Mouse (Mus musculus) kidney, postnatal 0 days (tissue): ENCODE measurements at regions not wholly inside any gene's neighbourhood (a gene's known extent, or its start where the extent isn't known, plus 50 kb on each side); places are given as distances from the start of the nearest gene placed in this dataset.

Experiments
- ATAC-seq: fragments of 200-750 bp; cut with Nextera tagmentation; replicated peaks from 2 replicates; pipeline ENCODE4 v1.8.0; 2017; ENCODE audit warnings: low read depth, moderate number of reproducible peaks, moderate TSS enrichment, moderate library complexity; ENCODE audit not compliant: low FRiP score
- DNase-seq: peaks from one replicate; pipeline ENCODE4 v3.0.0-alpha.2; 2016; ENCODE audit warnings: low spot score
- H3K27ac ChIP-seq: fragments of 300-500 bp; sonication (generic); 2 replicates; pipeline ENCODE4 v1.5.1; 2014; ENCODE audit warnings: mild to moderate bottlenecking
- H3K27me3 ChIP-seq: fragments of 300-500 bp; sonication (generic); 2 replicates; pipeline ENCODE4 v1.6.1; 2014; ENCODE audit warnings: low read length, mixed read lengths; ENCODE audit not compliant: insufficient read depth
- H3K36me3 ChIP-seq: fragments of 300-500 bp; sonication (generic); 2 replicates; pipeline ENCODE4 v1.6.1; 2014; ENCODE audit warnings: low read length, mixed read lengths; ENCODE audit not compliant: insufficient read depth
- H3K4me1 ChIP-seq: fragments of 300-500 bp; sonication (generic); replicated peaks from 2 replicates; pipeline ENCODE4 v1.6.1; 2014; ENCODE audit warnings: antibody characterized with exemption, low read length, mixed read lengths; ENCODE audit not compliant: insufficient read depth
- H3K4me2 ChIP-seq: fragments of 300-500 bp; sonication (generic); 2 replicates; pipeline ENCODE4 v1.6.1; 2014; ENCODE audit warnings: mild to moderate bottlenecking, low read length, moderate library complexity, mixed read lengths
- H3K4me3 ChIP-seq: fragments of 300-500 bp; sonication (generic); replicated peaks from 2 replicates; pipeline ENCODE4 v1.5.1; 2014; ENCODE audit warnings: low read depth, low read length
- H3K9ac ChIP-seq: fragments of 300-500 bp; sonication (generic); 2 replicates; pipeline ENCODE4 v1.6.1; 2014; ENCODE audit warnings: low read depth, low read length
- H3K9me3 ChIP-seq: fragments of 300-500 bp; sonication (generic); replicated peaks from 2 replicates; pipeline ENCODE4 v1.6.1; 2016; ENCODE audit warnings: low read length, inconsistent platforms, mixed read lengths
- CTCF ChIP-seq: IDR thresholded peaks from 2 replicates; pipeline ENCODE4 v1.5.1; 2016; ENCODE audit warnings: antibody characterized with exemption, low read depth, mild to moderate bottlenecking, moderate library complexity
- WGBS: fragments of 180-500 bp; shearing (Covaris S2); extraction: QIAGEN DNeasy Blood & Tissue Kit; methylation state at CpG from one replicate; pipeline ENCODE4 v1.1.7; 2014; 5-methylcytosine and 5-hydroxymethylcytosine counted together

DNA sequence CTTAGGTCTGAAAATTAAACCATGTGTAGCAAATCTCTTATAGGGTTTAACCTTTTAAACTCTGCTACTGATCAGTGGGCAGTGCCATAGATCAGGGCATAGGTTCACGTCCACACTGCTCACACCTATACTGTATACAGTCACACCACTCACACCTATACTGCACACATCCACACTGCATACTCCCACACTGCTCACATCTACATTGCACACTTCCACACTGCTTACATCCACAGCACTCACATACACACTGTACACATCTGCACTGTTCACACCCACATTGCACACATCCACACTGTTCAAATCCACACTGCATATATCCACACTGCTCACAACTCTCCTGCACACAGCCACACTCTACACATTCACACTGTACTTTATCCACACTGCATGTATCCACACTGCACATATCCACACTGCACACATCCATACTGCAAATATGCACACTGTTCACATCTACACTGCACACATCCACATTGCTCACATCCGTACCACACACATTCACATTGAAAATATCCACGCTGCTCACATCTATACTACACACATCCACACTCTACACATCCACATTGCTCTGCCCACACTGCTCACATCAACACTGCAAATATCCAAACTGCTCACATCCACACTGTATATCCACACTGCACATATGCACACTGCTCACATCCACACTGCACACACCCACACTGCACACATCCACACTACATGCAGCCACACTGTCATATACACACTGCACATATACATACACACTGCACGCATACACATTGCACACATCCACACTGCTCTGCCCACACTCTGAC is 209.7 kb upstream of the Arpp21 start:
- Histone ChIP-seq H3K4me2 (no peak overlapping the region), H3K27ac (no peak overlapping the region), H3K4me3 (no peak overlapping the region), H3K9me3 (no peaks in the 10 kb centered on the region), H3K27me3 (no peaks in the 10 kb centered on the region), H3K4me1 (no peaks in the 10 kb centered on the region), H3K9ac (no peak overlapping the region), H3K36me3 (no peaks in the 10 kb centered on the region)
- DNase-seq (no peak), ATAC-seq (no peak)
- no peak for TF ChIP-seq CTCF
- 93% methylated on average over 4 of the region's 4 CpGs for WGBS

DNA sequence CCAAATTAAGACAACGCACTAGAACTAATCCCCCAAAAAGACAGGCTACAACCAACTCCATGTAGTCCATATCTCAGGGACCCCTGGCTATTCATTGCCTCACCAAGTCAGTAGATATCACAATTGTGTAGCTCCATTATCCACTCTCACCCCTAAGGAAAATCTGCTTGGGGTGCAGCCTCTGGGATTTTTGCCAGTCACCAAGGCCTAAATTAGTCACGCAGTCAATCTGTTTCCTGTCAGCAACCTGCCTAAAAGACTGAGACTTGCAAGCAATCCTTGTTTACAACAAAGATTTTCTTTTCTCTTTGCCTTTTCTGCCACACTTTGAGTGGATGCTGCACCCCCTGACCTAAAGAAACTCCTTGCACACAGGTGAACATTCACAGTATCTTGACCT is 208.5 kb upstream of the Arpp21 start:
- 80% methylated on average over 2 of the region's 2 CpGs for WGBS
- no peaks in the 10 kb centered on the region for H3K4me1 ChIP-seq
- DNase-seq, result no peak
- no peak overlapping the region for H3K9ac ChIP-seq
- no peak overlapping the region for H3K4me2 ChIP-seq
- no peaks in the 10 kb centered on the region for H3K27me3 ChIP-seq
- H3K9me3 ChIP-seq, result no peaks in the 10 kb centered on the region
- no peaks in the 10 kb centered on the region for H3K36me3 ChIP-seq
- no peak for ATAC-seq
- H3K4me3 ChIP-seq, result no peak overlapping the region
- no peak for TF ChIP-seq CTCF
- H3K27ac ChIP-seq, result no peak overlapping the region

DNA sequence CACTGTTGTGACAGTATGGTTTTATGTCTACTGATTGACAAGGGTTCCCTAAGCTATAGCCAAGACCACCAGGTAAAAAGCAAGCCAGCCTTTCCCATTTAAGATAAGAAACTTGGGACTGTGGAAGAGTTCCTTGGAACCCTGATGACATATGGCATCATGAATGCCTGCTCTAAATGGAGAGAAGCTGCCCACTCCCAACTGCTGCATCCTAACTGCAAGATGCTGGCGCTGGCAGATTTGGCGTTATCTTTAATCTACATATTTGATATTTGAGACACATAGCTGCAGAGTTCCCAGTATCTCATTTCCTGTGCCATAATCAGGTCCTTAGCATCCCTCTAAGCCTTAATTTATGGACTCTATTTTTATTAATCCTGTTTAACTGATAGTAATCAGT is 200.4 kb upstream of the Arpp21 start:
- no peaks in the 10 kb centered on the region for H3K9me3 ChIP-seq
- H3K27ac ChIP-seq, result no peak overlapping the region
- WGBS, result 89% methylated on average over 2 of the region's 2 CpGs
- no peak overlapping the region for H3K9ac ChIP-seq
- DNase-seq, result no peak
- ATAC-seq, result no peak
- no peaks in the 10 kb centered on the region for H3K36me3 ChIP-seq
- H3K4me3 ChIP-seq, result no peak overlapping the region
- no peak for TF ChIP-seq CTCF
- no peaks in the 10 kb centered on the region for H3K4me1 ChIP-seq
- H3K27me3 ChIP-seq, result no peaks in the 10 kb centered on the region
- no peak overlapping the region for H3K4me2 ChIP-seq

GRCm38 (mm10) chr9:112431920-112432437 is 196.2 kb upstream of the Arpp21 start:
- no peaks in the 10 kb centered on the region for H3K9me3 ChIP-seq
- no peaks in the 10 kb centered on the region for H3K36me3 ChIP-seq
- no peak overlapping the region for H3K4me3 ChIP-seq
- no peak for TF ChIP-seq CTCF
- H3K27ac ChIP-seq, result no peak overlapping the region
- H3K27me3 ChIP-seq, result no peaks in the 10 kb centered on the region
- no peak overlapping the region for H3K4me2 ChIP-seq
- no peak overlapping the region for H3K9ac ChIP-seq
- DNase-seq (no peak), ATAC-seq (no peak)
- 83% methylated on average over 4 of the region's 4 CpGs for WGBS
- H3K4me1 ChIP-seq, result no peaks in the 10 kb centered on the region

- H3K27me3 ChIP-seq, result no peaks in the 10 kb centered on the region
- no peaks in the 10 kb centered on the region for H3K9me3 ChIP-seq
- H3K4me1 ChIP-seq, result no peaks in the 10 kb centered on the region
- no peak overlapping the region for H3K4me2 ChIP-seq
- DNase-seq, result no peak
- no peak overlapping the region for H3K27ac ChIP-seq
- 59% methylated on average over 3 of the region's 3 CpGs for WGBS
- TF ChIP-seq CTCF, result no peak
- H3K4me3 ChIP-seq, result no peak overlapping the region
- H3K9ac ChIP-seq, result no peak overlapping the region
- no peak for ATAC-seq
- no peaks in the 10 kb centered on the region for H3K36me3 ChIP-seq
These were observed 193.5 kb upstream of the Arpp21 start for GRCm38 (mm10) chr9:112429196-112429595.

GRCm38 (mm10) chr9:112405772-112406315 is 170.1 kb upstream of the Arpp21 start:
- Histone ChIP-seq H3K9ac (no peak overlapping the region), H3K4me1 (no peaks in the 10 kb centered on the region), H3K36me3 (no peaks in the 10 kb centered on the region), H3K9me3 (no peaks in the 10 kb centered on the region), H3K27ac (no peak overlapping the region), H3K27me3 (no peaks in the 10 kb centered on the region), H3K4me3 (no peak overlapping the region), H3K4me2 (no peak overlapping the region)
- TF ChIP-seq CTCF, result no peak
- ATAC-seq, result no peak
- no peak for DNase-seq

- DNase-seq, result no peak
- H3K9me3 ChIP-seq, result no peaks in the 10 kb centered on the region
- H3K4me3 ChIP-seq, result no peak overlapping the region
- H3K36me3 ChIP-seq, result no peaks in the 10 kb centered on the region
- H3K4me1 ChIP-seq, result no peaks in the 10 kb centered on the region
- H3K27ac ChIP-seq, result no peak overlapping the region
- TF ChIP-seq CTCF, result no peak
- H3K4me2 ChIP-seq, result no peak overlapping the region
- no peak overlapping the region for H3K9ac ChIP-seq
- 69% methylated on average over 1 of the region's 1 CpGs for WGBS
- no peak for ATAC-seq
- no peaks in the 10 kb centered on the region for H3K27me3 ChIP-seq
These were observed 135.0 kb upstream of the Arpp21 start for GRCm38 (mm10) chr9:112370746-112371145.
